Mouse (Mus musculus): ENCODE results near the gene Glra4. TPM values are rescaled to one million over a fixed set of nuclear protein-coding genes. Genes with fewer than 3 reads are reported as not detected.

Glra4 gene
- polyA plus RNA-seq, 2 experiments, result 0.19 TPM; not detected in 1

- peak overlapping the region; percentile 41 for H3K4me3 ChIP-seq (replicated peaks; ENCODE audit: low read length)
- DNase-seq (ENCODE audit: low spot score), result peak; percentile 85
Observed at GRCm38 (mm10) chrX:136742661-136743103, 37.3 kb downstream of the Glra4 start.

GRCm38 (mm10) chrX:136742241-136742640 lies 37.7 kb downstream of the Glra4 start:
- 33% methylated on average over 10 of the region's 10 CpGs for WGBS
- no peaks in the 10 kb centered on the region for H3K4me1 ChIP-seq (ENCODE audit: control insufficient read depth, insufficient read depth, low read length)
- peaks cover 4% of the 10 kb centered on the region for H3K36me3 ChIP-seq (ENCODE audit: control insufficient read depth, insufficient read depth, low read length)
- no peaks in the 10 kb centered on the region for H3K27me3 ChIP-seq (ENCODE audit: control insufficient read depth, insufficient read depth, low read length)
- H3K4me3 ChIP-seq (replicated peaks; ENCODE audit: low read length), result peak overlapping the region; percentile 41
- H3K9ac ChIP-seq (ENCODE audit: low read depth, low read length, severe bottlenecking), result peak overlapping the region; percentile 69
- peak overlapping the region; percentile 89 for H3K27ac ChIP-seq (replicated peaks; ENCODE audit: low read depth, low read length)
- H3K9me3 ChIP-seq (ENCODE audit: control insufficient read depth, low read length), result no peaks in the 10 kb centered on the region
- no peak for ATAC-seq (ENCODE audit: low FRiP score, low read depth)
- no peak for TF ChIP-seq POLR2A (IDR thresholded peaks at IDR 0.05; ENCODE audit: borderline replicate concordance, extremely low read depth, insufficient read depth, insufficient read length)
- no peak for DNase-seq (ENCODE audit: low spot score)
- peak overlapping the region; percentile 53 for H3K4me2 ChIP-seq (replicated peaks; ENCODE audit: low read depth, low read length, severe bottlenecking)

More at GRCm38 (mm10) chrX:136742661-136743103, 37.3 kb downstream of the Glra4 start:
- H3K27ac ChIP-seq (replicated peaks; ENCODE audit: low read depth, low read length), result peak overlapping the region; percentile 89
- no peaks in the 10 kb centered on the region for H3K27me3 ChIP-seq (ENCODE audit: control insufficient read depth, insufficient read depth, low read length)
- TF ChIP-seq POLR2A (IDR thresholded peaks at IDR 0.05; ENCODE audit: borderline replicate concordance, extremely low read depth, insufficient read depth, insufficient read length), result no peak
- 31% methylated on average over 5 of the region's 5 CpGs for WGBS
- peak overlapping the region; percentile 69 for H3K9ac ChIP-seq (ENCODE audit: low read depth, low read length, severe bottlenecking)
- peak overlapping the region; percentile 53 for H3K4me2 ChIP-seq (replicated peaks; ENCODE audit: low read depth, low read length, severe bottlenecking)
- no peaks in the 10 kb centered on the region for H3K9me3 ChIP-seq (ENCODE audit: control insufficient read depth, low read length)
- H3K4me1 ChIP-seq (ENCODE audit: control insufficient read depth, insufficient read depth, low read length), result no peaks in the 10 kb centered on the region
- peaks cover 2% of the 10 kb centered on the region for H3K36me3 ChIP-seq (ENCODE audit: control insufficient read depth, insufficient read depth, low read length)
- no peak for ATAC-seq (ENCODE audit: low FRiP score, low read depth)

- Histone ChIP-seq H3K9me3 (ENCODE audit: control insufficient read depth, low read length) (no peaks in the 10 kb centered on the region), H3K27me3 (ENCODE audit: control insufficient read depth, insufficient read depth, low read length) (no peaks in the 10 kb centered on the region), H3K4me3 (replicated peaks; ENCODE audit: low read length) (peak overlapping the region; percentile 41), H3K27ac (replicated peaks; ENCODE audit: low read depth, low read length) (peak overlapping the region; percentile 89), H3K9ac (ENCODE audit: low read depth, low read length, severe bottlenecking) (peak overlapping the region; percentile 69), H3K36me3 (ENCODE audit: control insufficient read depth, insufficient read depth, low read length) (peaks cover 4% of the 10 kb centered on the region), H3K4me2 (replicated peaks; ENCODE audit: low read depth, low read length, severe bottlenecking) (peak overlapping the region; percentile 53), H3K4me1 (ENCODE audit: control insufficient read depth, insufficient read depth, low read length) (no peaks in the 10 kb centered on the region)
- 27% methylated on average over 38 of the region's 46 CpGs for WGBS
- ATAC-seq (ENCODE audit: low FRiP score, low read depth) (peak; percentile 76), DNase-seq (ENCODE audit: low spot score) (peak; percentile 59)
- TF ChIP-seq POLR2A (IDR thresholded peaks at IDR 0.05; ENCODE audit: borderline replicate concordance, extremely low read depth, insufficient read depth, insufficient read length), result peak; percentile 67; the same call in 1 of the 2 replicates
Observed at GRCm38 (mm10) chrX:136741651-136742201, 38.2 kb downstream of the Glra4 start.

- no peaks in the 10 kb centered on the region for H3K4me1 ChIP-seq (ENCODE audit: control insufficient read depth, insufficient read depth, low read length)
- peak; percentile 96 for ATAC-seq (ENCODE audit: low FRiP score, low read depth)
- WGBS, result 23% methylated on average over 39 of the region's 39 CpGs
- TF ChIP-seq POLR2A (IDR thresholded peaks at IDR 0.05; ENCODE audit: borderline replicate concordance, extremely low read depth, insufficient read depth, insufficient read length), result peak; percentile 89; the same call in 1 of the 2 replicates
- peaks cover 6% of the 10 kb centered on the region for H3K36me3 ChIP-seq (ENCODE audit: control insufficient read depth, insufficient read depth, low read length)
- H3K27me3 ChIP-seq (ENCODE audit: control insufficient read depth, insufficient read depth, low read length), result no peaks in the 10 kb centered on the region
- no peaks in the 10 kb centered on the region for H3K9me3 ChIP-seq (ENCODE audit: control insufficient read depth, low read length)
- peak; percentile 97 for DNase-seq (ENCODE audit: low spot score)
- H3K4me2 ChIP-seq (replicated peaks; ENCODE audit: low read depth, low read length, severe bottlenecking), result no peak overlapping the region
- peak overlapping the region; percentile 46 for H3K4me3 ChIP-seq (replicated peaks; ENCODE audit: low read length)
- H3K27ac ChIP-seq (replicated peaks; ENCODE audit: low read depth, low read length), result peak overlapping the region; percentile 89
- peak overlapping the region; percentile 73 for H3K9ac ChIP-seq (ENCODE audit: low read depth, low read length, severe bottlenecking)
Observed at GRCm38 (mm10) chrX:136740791-136741650, 38.9 kb downstream of the Glra4 start.

- Histone ChIP-seq H3K4me2 (replicated peaks; ENCODE audit: low read depth, low read length, severe bottlenecking) (0 out of 2 replicates have a peak overlapping the region, but pooled peaks have one; percentile 13), H3K27ac (replicated peaks; ENCODE audit: low read depth, low read length) (peak overlapping the region; percentile 86), H3K4me3 (replicated peaks; ENCODE audit: low read length) (peak overlapping the region; percentile 46), H3K4me1 (ENCODE audit: control insufficient read depth, insufficient read depth, low read length) (no peaks in the 10 kb centered on the region), H3K27me3 (ENCODE audit: control insufficient read depth, insufficient read depth, low read length) (no peaks in the 10 kb centered on the region), H3K36me3 (ENCODE audit: control insufficient read depth, insufficient read depth, low read length) (peaks cover 13% of the 10 kb centered on the region), H3K9me3 (ENCODE audit: control insufficient read depth, low read length) (no peaks in the 10 kb centered on the region), H3K9ac (ENCODE audit: low read depth, low read length, severe bottlenecking) (peak overlapping the region; percentile 73)
- no peak for TF ChIP-seq POLR2A (IDR thresholded peaks at IDR 0.05; ENCODE audit: borderline replicate concordance, extremely low read depth, insufficient read depth, insufficient read length)
- DNase-seq (ENCODE audit: low spot score) (no peak), ATAC-seq (ENCODE audit: low FRiP score, low read depth) (no peak)
- 22% methylated on average over 15 of the region's 15 CpGs for WGBS
Observed at GRCm38 (mm10) chrX:136740087-136740790, 39.7 kb downstream of the Glra4 start.
